Mouse (Mus musculus): ENCODE results near the gene Ogdh. TPM values are rescaled to one million over a fixed set of nuclear protein-coding genes. Genes with fewer than 3 reads are reported as not detected.
A peak's percentile ranks its signal among the peaks of the same experiment; 100 is the strongest.

The Ogdh gene
- polyA plus RNA-seq, 1 experiment: 346 TPM

DNA sequence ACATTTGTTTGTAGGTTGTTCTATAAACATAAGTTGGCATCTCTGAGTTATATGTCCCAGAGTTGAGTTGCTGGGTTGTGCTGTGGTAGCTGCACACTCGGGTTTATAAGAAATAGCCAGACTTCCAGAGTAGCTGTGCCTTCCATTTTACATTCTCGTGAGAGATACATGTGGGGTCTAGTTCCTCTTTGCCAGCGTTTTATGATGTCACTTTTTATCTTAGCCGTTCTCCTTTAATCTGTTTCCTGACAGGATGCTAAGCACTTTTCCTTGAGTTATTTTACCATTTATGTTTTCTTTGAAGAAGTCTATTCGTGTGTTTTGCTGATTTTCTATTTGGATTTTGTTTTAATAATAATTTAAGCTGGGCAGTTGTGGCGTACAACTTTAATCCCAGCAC lies 101.4 kb downstream of the Ogdh start:
- 66% methylated on average over 6 of the region's 6 CpGs for WGBS
- H3K4me1 ChIP-seq (ENCODE audit: control insufficient read depth, insufficient read depth, insufficient read length, low read length): peaks cover 16% of the 10 kb centered on the region
- H3K4me3 ChIP-seq (ENCODE audit: low read depth, low read length): no peak overlapping the region
- H3K27me3 ChIP-seq (ENCODE audit: control insufficient read depth, insufficient read depth, low read length): no peaks in the 10 kb centered on the region
- H3K36me3 ChIP-seq (ENCODE audit: control insufficient read depth, insufficient read depth, low read length): peaks cover 38% of the 10 kb centered on the region
- TF ChIP-seq POLR2A (IDR thresholded peaks at IDR 0.05; ENCODE audit: low read depth, low read length) (no peak), CTCF (IDR thresholded peaks at IDR 0.05; ENCODE audit: extremely low read depth, insufficient read length, insufficient replicate concordance, low read depth, low read length) (no peak)
- H3K27ac ChIP-seq (ENCODE audit: insufficient read depth, low read depth, low read length): no peak overlapping the region

DNA sequence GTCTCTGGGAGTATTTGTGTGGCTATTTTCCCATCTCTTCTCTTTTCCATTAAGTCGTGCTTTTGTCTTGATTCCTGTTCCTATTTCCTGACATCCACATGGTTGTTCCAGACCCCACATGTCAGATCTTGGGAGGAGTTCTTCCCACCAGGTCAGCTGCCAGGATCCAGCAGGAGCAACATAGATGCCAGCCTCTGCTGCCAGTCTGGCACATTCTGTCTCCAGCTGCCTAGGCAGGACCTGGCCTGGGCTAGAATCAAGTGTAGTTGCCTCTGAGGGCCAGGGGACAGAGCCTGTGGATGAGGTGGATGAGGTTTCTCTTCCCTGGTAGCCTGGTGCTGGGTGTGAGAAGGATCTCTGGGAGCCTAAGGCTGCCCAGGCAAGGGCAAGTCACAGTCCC lies 102.4 kb downstream of the Ogdh start:
- Histone ChIP-seq H3K36me3 (ENCODE audit: control insufficient read depth, insufficient read depth, low read length) (peaks cover 46% of the 10 kb centered on the region), H3K27ac (ENCODE audit: insufficient read depth, low read depth, low read length) (no peak overlapping the region), H3K27me3 (ENCODE audit: control insufficient read depth, insufficient read depth, low read length) (no peaks in the 10 kb centered on the region), H3K4me1 (ENCODE audit: control insufficient read depth, insufficient read depth, insufficient read length, low read length) (peaks cover 16% of the 10 kb centered on the region), H3K4me3 (ENCODE audit: low read depth, low read length) (no peak overlapping the region)
- no peak for TF ChIP-seq CTCF (IDR thresholded peaks at IDR 0.05; ENCODE audit: extremely low read depth, insufficient read length, insufficient replicate concordance, low read depth, low read length)
- no peak for TF ChIP-seq POLR2A (IDR thresholded peaks at IDR 0.05; ENCODE audit: low read depth, low read length)
- 68% methylated on average over 1 of the region's 1 CpGs for WGBS

DNA sequence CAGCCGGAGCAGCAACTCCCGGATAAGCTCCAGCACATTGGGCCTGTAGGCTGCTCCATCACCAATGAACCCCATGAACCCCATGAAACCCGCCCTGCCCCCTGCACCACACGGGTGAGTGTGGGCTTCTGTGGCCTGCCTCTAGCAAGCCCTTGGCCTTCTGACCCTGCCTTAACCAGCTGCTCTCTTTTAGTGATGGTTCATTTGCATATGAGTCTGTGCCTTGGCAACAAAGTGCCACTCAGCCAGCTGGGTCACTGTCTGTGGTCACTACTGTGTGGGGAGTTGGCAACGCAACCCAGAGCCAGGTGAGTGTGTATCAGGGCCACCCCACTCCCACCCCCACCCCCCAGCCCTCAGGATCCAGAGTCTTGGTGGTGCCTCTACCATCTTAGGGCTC lies 104.1 kb downstream of the Ogdh start:
- Histone ChIP-seq H3K4me3 (ENCODE audit: low read depth, low read length) (no peak overlapping the region), H3K27ac (ENCODE audit: insufficient read depth, low read depth, low read length) (no peak overlapping the region), H3K36me3 (ENCODE audit: control insufficient read depth, insufficient read depth, low read length) (peaks cover 60% of the 10 kb centered on the region), H3K4me1 (ENCODE audit: control insufficient read depth, insufficient read depth, insufficient read length, low read length) (peaks cover 11% of the 10 kb centered on the region), H3K27me3 (ENCODE audit: control insufficient read depth, insufficient read depth, low read length) (no peaks in the 10 kb centered on the region)
- TF ChIP-seq CTCF (IDR thresholded peaks at IDR 0.05; ENCODE audit: extremely low read depth, insufficient read length, insufficient replicate concordance, low read depth, low read length) (no peak), POLR2A (IDR thresholded peaks at IDR 0.05; ENCODE audit: low read depth, low read length) (no peak)
- 89% methylated on average over 5 of the region's 5 CpGs for WGBS

DNA sequence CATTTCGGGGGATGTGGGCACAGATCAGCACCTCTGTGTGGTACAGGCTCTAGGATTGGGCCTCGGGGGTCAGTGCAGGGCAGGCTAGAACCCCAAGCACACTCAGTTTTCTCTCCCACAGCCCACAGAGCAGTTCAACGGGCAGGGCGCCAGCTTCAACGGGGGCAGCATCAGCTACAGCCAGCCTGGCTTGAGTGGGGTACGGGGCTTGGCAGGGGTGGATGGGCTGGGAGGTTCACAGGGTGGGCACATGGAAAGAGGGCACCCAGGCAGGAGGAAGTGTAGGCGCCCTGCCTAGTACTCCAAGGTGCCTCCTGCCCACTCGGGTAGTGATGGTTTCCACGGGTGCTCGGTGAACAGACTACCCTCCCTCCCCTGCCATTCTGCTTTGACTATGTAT lies 106.7 kb downstream of the Ogdh start:
- Histone ChIP-seq H3K36me3 (ENCODE audit: control insufficient read depth, insufficient read depth, low read length) (peaks cover 79% of the 10 kb centered on the region), H3K4me3 (ENCODE audit: low read depth, low read length) (no peak overlapping the region), H3K4me1 (ENCODE audit: control insufficient read depth, insufficient read depth, insufficient read length, low read length) (no peaks in the 10 kb centered on the region), H3K27me3 (ENCODE audit: control insufficient read depth, insufficient read depth, low read length) (no peaks in the 10 kb centered on the region), H3K27ac (ENCODE audit: insufficient read depth, low read depth, low read length) (no peak overlapping the region)
- no peak for TF ChIP-seq CTCF (IDR thresholded peaks at IDR 0.05; ENCODE audit: extremely low read depth, insufficient read length, insufficient replicate concordance, low read depth, low read length)
- TF ChIP-seq POLR2A (IDR thresholded peaks at IDR 0.05; ENCODE audit: low read depth, low read length): no peak
- WGBS: 90% methylated on average over 10 of the region's 10 CpGs

DNA sequence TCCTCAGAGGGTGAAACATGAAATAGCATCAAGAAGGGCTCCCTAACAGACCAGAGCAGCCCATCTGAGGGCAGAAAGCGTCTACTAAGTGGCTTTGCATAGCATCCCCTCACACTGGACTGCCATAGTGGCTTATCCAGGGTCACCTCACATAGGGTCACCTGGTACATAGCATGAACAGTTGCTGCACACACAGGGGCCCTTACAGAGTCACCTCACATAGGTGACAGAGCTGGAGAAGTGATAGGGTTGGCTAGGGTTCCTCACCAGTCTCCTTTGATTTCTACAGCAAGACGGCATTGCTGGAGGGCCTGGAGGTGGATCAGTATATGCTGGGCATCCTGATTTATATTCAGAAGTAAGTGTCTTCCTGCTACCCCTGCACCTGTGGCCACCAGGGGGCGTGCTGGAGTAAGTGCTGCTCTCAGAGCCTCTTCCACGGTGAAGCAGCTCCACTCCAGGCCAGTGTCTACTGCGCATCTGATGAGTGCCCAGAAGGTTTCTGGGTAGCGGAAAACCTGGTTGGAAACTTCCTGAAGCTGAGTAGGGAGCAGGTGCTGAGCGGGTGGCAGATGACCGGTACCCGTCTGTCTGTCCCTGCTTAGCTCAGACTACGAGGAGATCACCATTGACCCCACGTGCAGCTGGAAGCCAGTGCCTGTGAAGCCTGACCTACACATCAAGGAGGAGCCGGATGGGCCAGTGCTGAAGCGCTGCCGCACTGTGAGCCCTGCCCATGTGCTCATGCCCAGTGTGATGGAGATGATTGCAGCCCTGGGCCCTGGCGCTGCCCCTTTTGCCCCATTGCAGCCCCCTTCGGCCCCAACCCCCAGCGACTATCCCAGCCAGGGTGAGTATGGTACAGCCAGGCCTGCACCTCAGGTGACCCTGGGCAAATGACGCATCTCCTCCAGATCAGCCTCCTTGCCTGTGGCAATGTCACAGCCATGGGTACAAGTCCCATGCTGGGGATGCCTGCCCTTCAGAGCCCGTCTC lies 111.4 kb downstream of the Ogdh start:
- Histone ChIP-seq H3K27me3 (ENCODE audit: control insufficient read depth, insufficient read depth, low read length) (no peaks in the 10 kb centered on the region), H3K4me3 (ENCODE audit: low read depth, low read length) (no peak overlapping the region), H3K4me1 (ENCODE audit: control insufficient read depth, insufficient read depth, insufficient read length, low read length) (peaks cover 2% of the 10 kb centered on the region; the same call in 1 of the 2 replicates), H3K36me3 (ENCODE audit: control insufficient read depth, insufficient read depth, low read length) (peaks cover 74% of the 10 kb centered on the region), H3K27ac (ENCODE audit: insufficient read depth, low read depth, low read length) (no peak overlapping the region)
- 84% methylated on average over 19 of the region's 19 CpGs for WGBS
- TF ChIP-seq POLR2A (IDR thresholded peaks at IDR 0.05; ENCODE audit: low read depth, low read length) (no peak), CTCF (IDR thresholded peaks at IDR 0.05; ENCODE audit: extremely low read depth, insufficient read length, insufficient replicate concordance, low read depth, low read length) (peak; percentile 73; the same call in 1 of the 2 replicates)

DNA sequence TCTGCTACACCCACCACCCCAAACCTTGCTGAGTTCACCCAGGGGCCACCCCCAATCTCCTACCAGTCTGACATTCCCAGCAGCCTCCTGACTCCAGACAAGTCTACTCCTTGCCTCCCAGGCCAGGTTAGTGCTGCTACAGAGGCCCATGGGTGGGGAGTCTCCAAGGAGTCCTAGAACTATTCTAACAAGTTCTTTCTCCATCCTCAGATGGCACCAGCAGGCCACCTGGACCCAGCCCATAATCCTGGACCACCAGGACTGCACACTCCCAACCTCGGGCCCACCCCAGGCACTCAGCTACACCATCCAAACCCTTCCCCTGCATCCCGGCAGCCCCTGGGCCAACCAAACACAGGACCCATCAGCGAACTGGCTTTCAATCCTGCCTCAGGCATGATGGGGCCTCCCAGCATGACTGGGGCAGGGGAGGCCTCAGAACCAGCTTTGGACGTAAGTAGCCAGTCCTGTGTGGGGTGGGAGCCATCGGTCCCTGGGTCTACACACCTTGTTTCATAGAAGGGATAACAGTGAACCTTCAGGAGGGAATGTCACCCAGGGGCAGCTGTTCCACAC lies 112.5 kb downstream of the Ogdh start:
- TF ChIP-seq CTCF (IDR thresholded peaks at IDR 0.05; ENCODE audit: extremely low read depth, insufficient read length, insufficient replicate concordance, low read depth, low read length): no peak
- H3K36me3 ChIP-seq (ENCODE audit: control insufficient read depth, insufficient read depth, low read length): peaks cover 65% of the 10 kb centered on the region
- WGBS: 95% methylated on average over 5 of the region's 5 CpGs

More for the DNA sequence above, 112.5 kb downstream of the Ogdh start:
- Histone ChIP-seq H3K27me3 (ENCODE audit: control insufficient read depth, insufficient read depth, low read length) (no peaks in the 10 kb centered on the region), H3K4me1 (ENCODE audit: control insufficient read depth, insufficient read depth, insufficient read length, low read length) (peaks cover 2% of the 10 kb centered on the region; the same call in 1 of the 2 replicates), H3K4me3 (ENCODE audit: low read depth, low read length) (no peak overlapping the region), H3K27ac (ENCODE audit: insufficient read depth, low read depth, low read length) (no peak overlapping the region)
